Mouse (Mus musculus) gastrocnemius, postnatal 14 days (tissue): ENCODE results near the gene Golga5. TPM values are rescaled to one million over a fixed set of nuclear protein-coding genes. Genes with fewer than 3 reads are reported as not detected.
A peak's percentile ranks its signal among the peaks of the same experiment; 100 is the strongest.

Source experiments
- DNase-seq: peaks from one replicate; pipeline ENCODE4 v3.0.0; 2021; ENCODE audit warnings: mixed read lengths
- intact Hi-C: fragments of 180-260 bp; cut with DNase I; formaldehyde crosslinking; loops from one replicate; pipeline ENCODE4 v1.15.1; 2025; ENCODE audit warnings: low total_unique reads
- long read RNA-seq, 2 experiments: library from polyadenylated mRNA; stranded (forward); transcript quantifications; one replicate each; pipeline ENCODE4 v2.0.0; 2021
- total RNA-seq, 2 experiments: library from RNA; stranded (reverse); gene quantifications; 2 replicates each; pipeline ENCODE4 v1.2.3; 2021

Gene Golga5
- 10 to 100 TPM; 19.8 to 23.2 TPM for total RNA-seq
- long read RNA-seq, experiment 1, transcript Golga5-202 (13 exons, 2,827 nt), result major isoform, 25 of 27 reads
- long read RNA-seq, experiment 1, partial matches to known transcripts, result 1 of 27 reads
- long read RNA-seq, experiment 1, other reads (novel, unspliced or antisense), result 0 of 27 reads
- long read RNA-seq, experiment 2, transcript Golga5-202 (13 exons, 2,827 nt), result major isoform, 33 of 40 reads
- long read RNA-seq, experiment 2, partial matches to known transcripts, result 2 of 40 reads
- long read RNA-seq, experiment 2, other reads (novel, unspliced or antisense), result 3 of 40 reads

- DNase-seq, result peak; percentile 98
- intact Hi-C loops, result no loop called here
Measured at GRCm38 (mm10) chr12:102468894-102469764, at the start of gene Golga5. Gene Golga5 (plus strand): TSS chr12:102469135.

GRCm38 (mm10) chr12:102419544-102419943, 49.4 kb upstream of the Golga5 start:
- DNase-seq, result no peak
- intact Hi-C loops, result no loop called here

- DNase-seq, result no peak
- intact Hi-C loops, result no loop called here
Measured at GRCm38 (mm10) chr12:102420168-102420890, 48.6 kb upstream of the Golga5 start.

GRCm38 (mm10) chr12:102422065-102422464, 46.9 kb upstream of the Golga5 start:
- intact Hi-C loops, result no loop called here
- peak; percentile 69 for DNase-seq

DNA sequence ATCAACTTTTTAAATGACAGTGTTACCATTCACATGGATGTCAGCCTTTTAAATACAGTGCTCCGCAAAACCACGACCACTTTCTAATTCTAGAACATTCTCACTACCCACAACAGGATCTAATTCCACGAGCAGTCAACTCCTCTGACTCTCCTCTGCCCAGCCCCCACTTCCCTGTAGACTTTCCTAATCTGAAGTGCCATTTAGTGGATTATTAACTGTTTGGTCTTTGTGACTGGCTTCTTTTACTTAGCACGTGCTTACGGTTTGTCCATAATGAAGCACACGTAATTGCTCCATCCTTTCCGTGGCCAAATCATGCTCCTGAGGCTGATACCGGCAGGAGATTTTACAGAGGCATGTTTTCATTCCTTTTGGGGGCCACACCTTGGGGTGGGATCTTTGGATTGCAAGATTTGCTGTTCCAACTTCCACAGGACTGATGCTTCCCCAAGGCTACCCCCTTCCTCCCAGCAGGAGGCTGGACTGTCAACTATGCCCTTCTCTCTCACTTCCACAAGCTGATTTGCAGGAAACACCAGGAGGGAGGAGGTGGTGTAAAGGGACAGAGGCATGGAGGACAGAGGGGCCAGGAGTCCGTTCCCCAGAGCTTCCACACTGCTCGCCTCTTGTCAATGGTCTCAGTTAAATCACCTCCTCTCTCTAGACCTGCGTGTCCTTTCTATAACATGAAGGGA, 46.2 kb upstream of the Golga5 start:
- intact Hi-C loops, result no loop called here
- DNase-seq, result no peak

DNA sequence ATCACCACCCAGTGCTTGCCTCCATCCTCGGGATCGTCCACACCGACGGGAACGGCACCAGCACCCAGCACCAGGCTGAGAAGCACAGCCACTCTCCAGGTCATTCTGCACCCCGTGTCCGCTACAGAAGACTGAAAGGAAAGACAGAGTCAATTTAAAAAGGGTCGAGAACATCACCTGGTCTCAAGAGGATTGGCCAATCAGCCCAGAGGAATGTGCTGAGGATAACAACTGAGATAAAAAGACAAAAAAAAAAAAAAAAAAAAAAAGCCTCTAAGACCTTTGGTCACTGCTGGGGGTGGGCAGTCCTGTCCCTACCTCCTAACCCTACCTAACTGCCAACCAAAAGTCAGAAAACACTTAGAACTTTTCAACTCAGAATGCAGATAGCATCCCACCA, 45.3 kb upstream of the Golga5 start:
- DNase-seq, result no peak
- intact Hi-C loops, result no loop called here

- intact Hi-C loops, result no loop called here
- no peak for DNase-seq
Measured at GRCm38 (mm10) chr12:102424456-102424855, 44.5 kb upstream of the Golga5 start.

- intact Hi-C loops, result no loop called here
Measured at GRCm38 (mm10) chr12:102425048-102425578, 43.8 kb upstream of the Golga5 start.

GRCm38 (mm10) chr12:102426285-102426684, 42.6 kb upstream of the Golga5 start:
- no peak for DNase-seq
- intact Hi-C loops, result no loop called here

More at GRCm38 (mm10) chr12:102425048-102425578, 43.8 kb upstream of the Golga5 start:
- DNase-seq, result no peak

DNA sequence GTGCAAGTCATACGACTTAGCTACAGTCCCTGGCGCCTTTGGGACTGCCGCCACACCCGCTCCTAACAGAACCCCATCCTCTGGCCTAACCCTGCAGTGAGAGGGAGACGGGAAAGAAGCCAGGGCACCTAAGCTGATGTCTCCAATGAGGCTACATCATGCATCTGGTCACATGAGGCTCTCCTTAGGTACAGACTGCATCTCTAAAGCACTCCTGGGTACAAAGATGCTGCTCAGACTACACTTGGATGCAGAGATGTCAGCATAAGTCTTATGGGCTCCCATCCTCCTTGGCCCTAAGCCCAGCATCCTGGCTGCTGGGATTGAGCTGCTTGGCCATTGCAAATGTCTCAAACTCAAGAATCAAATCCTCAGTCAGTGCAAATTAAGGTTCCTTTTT, 39.3 kb upstream of the Golga5 start:
- no peak for DNase-seq
- intact Hi-C loops, result no loop called here

DNA sequence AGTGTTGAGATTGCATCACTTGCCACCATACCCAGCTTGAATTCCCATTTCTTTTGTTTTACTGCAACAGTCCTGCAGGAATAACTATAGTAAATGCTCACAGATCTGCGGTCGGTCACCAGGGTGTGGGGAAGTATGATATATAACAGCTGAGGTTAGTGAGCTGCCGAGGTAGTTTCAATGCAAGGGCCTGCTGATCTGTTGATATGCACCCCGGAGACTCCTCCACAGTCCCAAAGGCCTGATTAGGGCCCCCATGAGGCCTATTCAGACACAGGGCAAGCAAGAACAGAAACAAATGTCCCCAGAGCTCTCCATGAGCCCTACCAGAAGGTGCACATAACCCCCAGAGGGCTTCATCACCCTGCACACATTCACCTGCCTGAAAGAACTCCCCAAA, 38.7 kb upstream of the Golga5 start:
- DNase-seq, result no peak
- intact Hi-C loops, result no loop called here

DNA sequence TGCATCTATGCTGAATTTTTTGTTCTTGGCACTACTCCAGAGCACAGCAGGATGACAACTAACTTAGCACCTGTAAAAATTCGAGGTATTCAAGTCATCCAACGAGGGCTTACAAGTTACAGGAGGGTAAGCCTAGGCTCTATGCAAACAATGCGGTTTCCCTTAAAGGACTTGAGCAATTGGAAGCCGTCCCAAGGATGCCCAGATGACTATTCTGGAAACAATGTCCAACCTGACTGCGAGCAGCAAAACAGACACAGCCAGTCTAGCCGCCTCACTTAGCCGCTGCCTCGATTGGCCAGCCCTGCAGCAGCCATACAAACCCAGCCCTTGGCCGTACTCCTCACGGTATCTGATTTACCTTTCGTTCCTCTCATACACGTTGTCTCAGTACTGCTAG, 36.7 kb upstream of the Golga5 start:
- intact Hi-C loops, result no loop called here

DNA sequence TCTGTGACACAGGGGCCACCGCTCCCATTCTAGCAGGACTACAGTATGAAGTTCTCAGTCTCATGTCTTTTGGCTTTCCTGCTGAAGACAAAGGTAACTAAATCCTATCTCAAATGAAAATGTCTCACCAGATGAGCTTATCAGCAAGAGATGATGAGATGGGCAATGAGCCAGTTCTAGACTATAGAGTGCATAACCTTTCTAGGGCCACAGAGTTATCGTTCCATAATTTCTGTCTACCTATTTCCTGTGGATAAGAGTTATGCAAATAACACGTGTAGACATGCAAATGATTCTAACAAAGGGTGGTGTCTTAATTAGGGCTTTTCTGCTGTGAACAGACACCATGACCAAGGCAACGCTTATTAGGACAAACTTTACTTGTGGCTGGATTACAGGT, 34.8 kb upstream of the Golga5 start:
- intact Hi-C loops, result no loop called here
- no peak for DNase-seq

More for the DNA sequence above, 36.7 kb upstream of the Golga5 start:
- no peak for DNase-seq

DNA sequence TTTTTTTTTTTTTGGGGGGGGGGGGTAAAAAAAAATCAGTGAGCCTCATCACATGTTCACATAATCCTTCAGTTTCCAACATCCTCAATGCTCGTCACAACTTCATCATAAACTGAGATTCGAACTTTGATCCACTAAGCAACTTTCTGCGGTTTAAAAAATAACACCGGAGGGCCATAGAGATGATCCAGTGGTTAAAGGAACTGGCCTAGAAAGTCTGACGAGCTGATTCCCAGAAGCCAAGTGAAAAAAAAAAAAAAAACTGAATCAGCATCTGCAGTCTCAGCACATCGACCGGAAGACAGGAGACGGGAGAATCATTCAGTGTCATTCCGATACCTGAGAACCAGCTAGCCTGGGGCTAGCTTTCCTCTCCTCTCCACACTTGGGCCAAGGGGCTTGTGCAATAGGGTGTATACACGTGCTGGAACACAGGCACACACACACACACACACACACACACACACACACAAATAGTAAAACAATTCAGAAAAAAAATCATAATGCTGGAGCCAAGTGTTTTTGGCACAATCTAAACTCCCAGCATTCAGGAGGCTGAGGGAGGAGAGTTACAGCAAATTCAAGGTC, 31.9 kb upstream of the Golga5 start:
- intact Hi-C loops, result no loop called here
- no peak for DNase-seq

DNA sequence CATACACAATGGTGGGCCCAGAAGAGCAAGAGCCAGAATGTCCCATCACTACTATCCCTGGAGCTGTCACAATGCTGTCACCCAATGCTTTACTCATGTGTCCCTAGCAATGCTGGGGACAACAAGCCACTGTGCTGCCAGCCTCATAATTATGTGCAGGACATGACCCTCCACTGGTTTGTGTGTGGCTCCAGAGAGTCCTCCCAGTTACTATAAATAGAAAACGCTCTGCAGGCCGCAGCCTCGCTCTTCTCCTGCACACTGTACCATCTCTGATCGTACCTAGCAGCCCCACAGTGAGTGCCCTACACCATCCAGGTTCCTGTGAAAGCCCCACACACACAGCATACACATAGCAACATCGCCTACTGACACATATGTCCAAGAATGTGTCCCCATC, 31.0 kb upstream of the Golga5 start:
- no peak for DNase-seq
- intact Hi-C loops, result no loop called here

DNA sequence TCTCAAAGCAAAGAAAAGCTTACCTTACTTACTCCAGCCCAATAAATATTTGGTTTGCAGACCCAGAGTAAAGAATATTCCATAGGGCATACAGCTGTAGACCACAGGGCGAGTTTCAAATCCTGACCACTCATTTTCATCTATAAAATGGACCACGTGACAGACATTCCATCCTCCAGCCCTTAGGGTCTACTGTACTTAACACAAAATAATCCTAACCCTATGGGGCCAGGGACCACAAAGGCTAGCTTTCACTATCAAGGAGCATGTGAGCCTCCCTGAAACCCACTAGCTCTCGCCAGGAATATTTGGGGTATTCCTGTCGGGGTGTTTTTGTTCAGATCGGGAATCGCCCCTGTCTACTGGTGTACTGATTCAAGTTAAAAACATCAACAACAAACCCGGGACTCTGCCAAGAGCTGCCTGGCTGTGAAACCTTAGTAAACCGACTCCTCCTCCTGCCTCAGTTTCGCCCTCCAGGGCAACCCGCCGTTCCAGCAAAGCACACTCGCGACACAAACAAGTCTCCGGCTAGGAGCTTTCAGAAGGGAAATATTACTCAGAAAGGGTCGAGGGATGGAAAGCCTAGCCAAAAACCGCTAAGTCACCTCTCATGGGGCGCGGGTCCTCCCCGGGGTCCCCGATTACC, 29.8 kb upstream of the Golga5 start:
- intact Hi-C loops, result no loop called here
- DNase-seq, result no peak

DNA sequence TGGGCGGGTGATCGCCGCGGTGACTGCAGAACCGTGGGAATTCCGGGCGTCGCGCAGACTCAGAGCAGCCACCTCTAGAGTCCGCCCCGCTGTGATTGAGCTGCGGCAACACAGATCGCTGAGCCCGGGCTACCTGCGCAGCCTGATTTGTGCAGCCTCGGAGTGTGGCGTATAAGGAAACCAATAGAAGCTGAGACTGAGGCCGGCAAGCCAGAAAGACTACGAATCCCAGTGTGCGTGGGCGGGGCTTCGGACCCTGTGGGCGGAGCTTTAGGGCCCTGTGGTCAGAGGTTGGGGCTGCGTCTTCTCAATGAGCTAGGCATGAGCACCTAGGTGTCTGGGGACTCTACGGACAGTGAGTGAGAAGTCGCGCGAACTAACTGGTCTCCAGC, 29.3 kb upstream of the Golga5 start, which contains the start of gene Lgmn:
Gene Lgmn, minus strand, starts transcription at position 182 of the 392 bp plus-strand sequence.
- intact Hi-C loops, result no loop called here
- peak; percentile 98 for DNase-seq

DNA sequence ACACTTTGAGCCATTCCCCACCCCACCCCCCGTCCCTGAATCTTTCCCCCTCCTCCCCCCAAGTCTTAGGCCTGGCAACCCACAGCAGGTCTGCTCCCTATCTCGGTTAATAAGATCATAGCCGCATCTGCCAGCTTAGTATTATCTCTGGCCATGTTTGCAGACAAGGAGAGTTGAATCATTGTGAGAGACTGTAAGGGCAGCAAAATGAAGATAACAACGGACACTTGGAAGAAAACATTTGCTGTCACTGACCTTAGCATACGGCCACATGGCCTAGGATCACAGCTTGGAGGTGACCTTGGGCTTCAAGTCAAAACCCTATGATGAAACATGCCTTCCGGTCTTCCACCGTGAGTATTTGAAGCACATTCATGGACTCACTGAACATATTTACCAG, 28.4 kb upstream of the Golga5 start:
- intact Hi-C loops, result no loop called here

More for the DNA sequence above, 28.4 kb upstream of the Golga5 start:
- DNase-seq, result no peak
